Comparison of ENCODE assay signal across 18 mouse cellular contexts in the genomic region with DNA sequence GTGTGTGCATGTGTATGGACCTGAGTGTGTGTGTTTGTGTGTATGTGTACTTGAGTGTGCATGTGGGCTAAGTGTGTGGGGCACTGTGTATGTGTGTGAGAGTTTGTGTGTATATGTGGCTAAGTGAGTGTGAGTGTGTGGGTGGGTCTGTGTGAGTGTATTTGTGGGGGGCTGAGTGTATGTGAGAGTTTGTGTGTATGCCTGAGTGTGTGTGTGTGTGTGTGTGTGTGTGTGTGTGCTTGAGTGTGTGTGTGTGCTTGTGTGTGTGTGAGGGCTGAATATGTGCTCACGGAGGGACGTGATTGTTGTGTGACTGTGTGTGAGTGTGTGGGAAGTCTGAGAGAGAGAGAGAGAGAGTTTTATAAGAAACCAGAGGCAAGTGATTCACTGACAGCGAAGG. TPM values are rescaled to one million over a fixed set of nuclear protein-coding genes. Genes with fewer than 3 reads are reported as not detected.
"Had no signal": no experiment of that assay in that cellular context is flagged by ENCODE, and none has a peak within 500 bp of the region (broad histone marks: within the 10 kb centered on the region; RNA-seq: fewer than 3 reads in every experiment).

No protein-coding gene starts in this region.

- H3K9ac ChIP-seq: limb, embryonic 12.5 days; liver, embryonic 12.5 days; liver, embryonic 15.5 days had no signal

- H3K36me3 ChIP-seq: liver, embryonic 12.5 days; liver, embryonic 15.5 days had no signal

- ATAC-seq: liver, embryonic 12.5 days; lung, postnatal 0 days had no signal

- H3K27ac ChIP-seq: left cerebral cortex, adult 2 months; limb, embryonic 12.5 days; liver, embryonic 12.5 days; liver, embryonic 15.5 days had no signal

- H3K4me2 ChIP-seq: limb, embryonic 12.5 days; liver, embryonic 12.5 days; liver, embryonic 15.5 days; midbrain, embryonic 11.5 days had no signal

- H3K9me3 ChIP-seq: limb, embryonic 12.5 days; liver, embryonic 12.5 days; liver, embryonic 15.5 days had no signal

- H3K4me3 ChIP-seq: left cerebral cortex, adult 2 months; limb, embryonic 12.5 days; liver, embryonic 12.5 days; liver, embryonic 15.5 days had no signal

- DNase-seq: kidney, adult 18-20 months; kidney, postnatal 10 days; kidney, postnatal 36 days; layer of hippocampus, postnatal 36 days; liver; lung, adult 18-20 months; lung, postnatal 4 days; midbrain, embryonic 14.5 days; thymus, adult 18-20 months; thymus, postnatal 36 days had no signal

RNA-seq across cellular contexts. Expression of a gene that starts 24.3 kb away (rescaled TPM):
- total RNA-seq: megakaryocyte-erythroid progenitor cell, adult 5-6 weeks had no signal

RNA-seq across cellular contexts. Expression of a gene that starts 49.8 kb away (rescaled TPM):
- total RNA-seq: megakaryocyte-erythroid progenitor cell, adult 5-6 weeks had no signal
- polyA plus RNA-seq: liver, embryonic 12.5 days; lung, postnatal 0 days; small intestine, adult 2 months had no signal
